Mouse (Mus musculus): Measurements from ENCODE around the gene Efna5. TPM values are rescaled to one million over a fixed set of nuclear protein-coding genes. Genes with fewer than 3 reads are reported as not detected.

The Efna5 gene
- polyA plus RNA-seq, 1 experiment from 2014 or later: 22.4 TPM

- Histone ChIP-seq H3K36me3 (no peaks in the 10 kb centered on the region), H3K27ac (no peak overlapping the region), H3K4me2 (no peak overlapping the region), H3K9ac (no peak overlapping the region), H3K4me1 (replicated peaks) (peaks cover 48% of the 10 kb centered on the region), H3K4me3 (no peak overlapping the region), H3K27me3 (no peaks in the 10 kb centered on the region), H3K9me3 (replicated peaks) (no peaks in the 10 kb centered on the region)
- ATAC-seq (replicated peaks; ENCODE audit: insufficient number of reproducible peaks, insufficient read depth, low FRiP score, low read depth): no peak
- 71% methylated on average over 7 of the region's 7 CpGs for WGBS
Measured at GRCm38 (mm10) chr17:62786602-62786907, 94.6 kb downstream of the Efna5 start.

DNA sequence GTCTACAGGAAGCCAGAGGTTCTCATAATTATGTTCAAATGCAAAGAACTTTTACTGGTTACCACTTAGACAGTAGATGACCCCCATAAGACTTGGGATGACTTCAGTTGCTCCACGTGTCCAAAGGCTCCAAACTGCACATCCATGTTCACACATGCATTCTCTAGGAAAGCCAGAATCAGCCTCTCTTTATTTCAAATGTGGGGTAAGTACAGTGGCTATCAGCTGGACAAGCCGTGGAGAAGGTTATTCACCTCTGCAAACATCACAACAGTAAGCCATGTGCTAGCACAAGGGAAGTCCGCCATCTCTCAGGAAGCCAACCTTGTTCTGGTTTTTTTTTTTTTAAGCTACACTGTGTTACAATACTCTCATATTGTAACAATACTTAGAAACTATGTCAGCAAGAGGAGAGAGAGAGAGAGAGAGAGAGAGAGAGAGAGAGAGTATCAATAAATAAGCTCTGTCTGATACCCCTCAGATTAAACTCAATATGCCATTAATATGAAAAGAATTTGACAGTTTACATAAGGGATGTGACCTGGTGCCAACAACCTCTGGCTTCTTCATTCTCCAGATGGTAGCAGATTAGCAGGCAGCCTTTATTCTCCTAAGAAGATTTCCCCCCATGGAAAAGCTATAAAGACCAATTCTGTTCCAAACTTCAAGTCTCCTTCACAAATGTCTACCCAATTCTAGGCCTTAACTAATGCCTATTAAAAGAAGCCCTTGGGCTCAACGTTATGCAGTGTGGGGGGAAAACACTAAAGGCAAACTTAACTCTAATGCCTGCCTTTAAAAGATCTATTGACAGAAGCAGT is 95.1 kb downstream of the Efna5 start:
- H3K9me3 ChIP-seq (replicated peaks): no peaks in the 10 kb centered on the region
- H3K27ac ChIP-seq: no peak overlapping the region
- 68% methylated on average over 4 of the region's 4 CpGs for WGBS
- peaks cover 44% of the 10 kb centered on the region for H3K4me1 ChIP-seq (replicated peaks)
- H3K4me2 ChIP-seq: no peak overlapping the region
- H3K27me3 ChIP-seq: no peaks in the 10 kb centered on the region
- H3K9ac ChIP-seq: no peak overlapping the region
- no peak for ATAC-seq (replicated peaks; ENCODE audit: insufficient number of reproducible peaks, insufficient read depth, low FRiP score, low read depth)
- H3K4me3 ChIP-seq: no peak overlapping the region
- H3K36me3 ChIP-seq: no peaks in the 10 kb centered on the region

DNA sequence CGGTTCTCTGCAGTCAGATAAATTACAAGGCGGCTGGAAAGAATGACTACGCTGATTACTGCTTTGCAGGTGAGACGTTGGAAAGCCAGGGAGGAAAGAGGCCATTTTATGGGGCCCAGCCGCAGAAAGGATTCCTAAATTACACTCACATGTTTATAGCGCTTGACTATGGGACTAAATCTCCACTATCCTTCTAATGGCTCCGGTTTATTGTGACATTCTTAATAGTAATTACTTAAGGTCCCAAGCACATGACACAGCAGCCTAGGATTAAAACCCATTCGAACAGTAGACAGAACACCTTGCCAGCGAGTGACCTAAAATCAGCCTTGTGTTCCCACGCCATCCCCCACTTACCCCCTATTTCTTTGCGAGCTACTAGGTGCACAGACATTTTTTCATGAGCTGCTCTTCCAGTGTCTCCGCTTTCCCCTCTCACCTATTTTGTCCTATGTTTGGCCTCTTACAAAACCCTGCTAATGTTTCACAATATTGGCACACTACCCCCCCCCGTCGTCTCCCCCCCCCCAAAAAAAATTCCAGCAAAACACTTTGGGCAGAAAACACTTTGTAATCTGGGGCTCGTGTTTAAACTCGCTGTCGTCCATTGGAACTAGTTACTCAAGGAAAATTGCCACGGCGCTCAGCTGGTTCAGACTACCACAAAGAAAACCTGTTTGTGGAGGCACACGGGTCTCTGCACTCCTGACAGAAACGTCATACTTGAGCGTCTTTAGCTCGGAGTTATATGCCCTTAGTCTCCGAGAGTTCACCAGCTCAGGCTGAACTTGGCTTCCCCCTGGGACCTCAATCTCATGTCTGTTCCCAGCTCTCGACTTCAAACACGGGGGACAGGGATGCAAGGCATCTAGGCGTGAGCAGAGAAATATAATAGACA is 96.6 kb downstream of the Efna5 start:
- no peaks in the 10 kb centered on the region for H3K36me3 ChIP-seq
- H3K9me3 ChIP-seq (replicated peaks): no peaks in the 10 kb centered on the region
- no peak overlapping the region for H3K9ac ChIP-seq
- no peaks in the 10 kb centered on the region for H3K27me3 ChIP-seq
- H3K27ac ChIP-seq: no peak overlapping the region
- peak overlapping the region; percentile 50 for H3K4me2 ChIP-seq
- H3K4me3 ChIP-seq: peak overlapping the region; percentile 23
- WGBS: 53% methylated on average over 27 of the region's 27 CpGs
- no peak for ATAC-seq (replicated peaks; ENCODE audit: insufficient number of reproducible peaks, insufficient read depth, low FRiP score, low read depth)
- H3K4me1 ChIP-seq (replicated peaks): peaks cover 33% of the 10 kb centered on the region

GRCm38 (mm10) chr17:62783524-62784273 is 97.4 kb downstream of the Efna5 start:
- peak overlapping the region; percentile 60 for H3K27ac ChIP-seq
- peaks cover 30% of the 10 kb centered on the region for H3K4me1 ChIP-seq (replicated peaks)
- peak overlapping the region; percentile 23 for H3K4me3 ChIP-seq
- 12% methylated on average over 13 of the region's 13 CpGs for WGBS
- peak; percentile 47 for ATAC-seq (replicated peaks; ENCODE audit: insufficient number of reproducible peaks, insufficient read depth, low FRiP score, low read depth)
- H3K9me3 ChIP-seq (replicated peaks): no peaks in the 10 kb centered on the region
- no peaks in the 10 kb centered on the region for H3K36me3 ChIP-seq
- H3K4me2 ChIP-seq: peak overlapping the region; percentile 50
- H3K27me3 ChIP-seq: no peaks in the 10 kb centered on the region
- H3K9ac ChIP-seq: no peak overlapping the region

GRCm38 (mm10) chr17:62782826-62783404 is 98.2 kb downstream of the Efna5 start:
- Histone ChIP-seq H3K4me3 (no peak overlapping the region), H3K36me3 (no peaks in the 10 kb centered on the region), H3K9ac (no peak overlapping the region), H3K9me3 (replicated peaks) (no peaks in the 10 kb centered on the region), H3K4me2 (peak overlapping the region; percentile 50), H3K27me3 (no peaks in the 10 kb centered on the region), H3K4me1 (replicated peaks) (peaks cover 30% of the 10 kb centered on the region), H3K27ac (peak overlapping the region; percentile 60)
- whole genome bisulfite sequencing: 27% methylated on average over 13 of the region's 13 CpGs
- peak; percentile 15; the same call in 1 of the 2 replicates for ATAC-seq (replicated peaks; ENCODE audit: insufficient number of reproducible peaks, insufficient read depth, low FRiP score, low read depth)

DNA sequence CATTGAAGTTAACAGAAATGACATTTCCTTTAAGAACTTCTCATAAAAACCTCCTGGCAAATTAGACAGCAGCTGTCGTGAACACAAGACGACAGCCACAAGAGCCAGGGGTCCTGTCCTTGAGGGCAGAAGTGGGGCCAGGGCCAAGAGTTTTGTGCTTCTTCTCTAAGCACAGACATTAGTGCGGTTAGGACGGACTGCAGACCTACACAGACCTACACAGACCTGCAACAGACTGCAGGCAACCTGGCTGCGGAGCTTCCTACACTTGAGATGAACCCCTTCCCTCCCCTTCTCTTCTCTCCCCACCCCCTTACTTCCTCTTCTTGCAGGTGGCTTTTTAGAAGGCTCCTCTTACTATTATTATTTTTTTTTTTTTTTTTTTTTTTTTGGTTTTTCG is 100.0 kb downstream of the Efna5 start:
- H3K36me3 ChIP-seq: no peaks in the 10 kb centered on the region
- H3K27ac ChIP-seq: no peak overlapping the region
- no peaks in the 10 kb centered on the region for H3K9me3 ChIP-seq (replicated peaks)
- H3K9ac ChIP-seq: no peak overlapping the region
- no peak for ATAC-seq (replicated peaks; ENCODE audit: insufficient number of reproducible peaks, insufficient read depth, low FRiP score, low read depth)
- H3K4me3 ChIP-seq: no peak overlapping the region
- H3K27me3 ChIP-seq: no peaks in the 10 kb centered on the region
- peaks cover 30% of the 10 kb centered on the region for H3K4me1 ChIP-seq (replicated peaks)
- WGBS: 82% methylated on average over 6 of the region's 6 CpGs
- no peak overlapping the region for H3K4me2 ChIP-seq

- no peak for ATAC-seq (replicated peaks; ENCODE audit: insufficient number of reproducible peaks, insufficient read depth, low FRiP score, low read depth)
- Histone ChIP-seq H3K27me3 (no peaks in the 10 kb centered on the region), H3K27ac (no peak overlapping the region), H3K9ac (no peak overlapping the region), H3K9me3 (replicated peaks) (no peaks in the 10 kb centered on the region), H3K4me3 (no peak overlapping the region), H3K4me2 (no peak overlapping the region), H3K4me1 (replicated peaks) (peaks cover 12% of the 10 kb centered on the region), H3K36me3 (no peaks in the 10 kb centered on the region)
- WGBS: 54% methylated on average over 10 of the region's 10 CpGs
Measured at GRCm38 (mm10) chr17:62777858-62778564, 103.1 kb downstream of the Efna5 start.

GRCm38 (mm10) chr17:62776710-62777109 is 104.4 kb downstream of the Efna5 start:
- Histone ChIP-seq H3K9me3 (replicated peaks) (no peaks in the 10 kb centered on the region), H3K9ac (no peak overlapping the region), H3K27ac (no peak overlapping the region), H3K4me3 (no peak overlapping the region), H3K36me3 (no peaks in the 10 kb centered on the region), H3K4me2 (no peak overlapping the region), H3K4me1 (replicated peaks) (peaks cover 3% of the 10 kb centered on the region; the same call in 1 of the 2 replicates), H3K27me3 (no peaks in the 10 kb centered on the region)
- 58% methylated on average over 3 of the region's 3 CpGs for WGBS
- ATAC-seq (replicated peaks; ENCODE audit: insufficient number of reproducible peaks, insufficient read depth, low FRiP score, low read depth): no peak

DNA sequence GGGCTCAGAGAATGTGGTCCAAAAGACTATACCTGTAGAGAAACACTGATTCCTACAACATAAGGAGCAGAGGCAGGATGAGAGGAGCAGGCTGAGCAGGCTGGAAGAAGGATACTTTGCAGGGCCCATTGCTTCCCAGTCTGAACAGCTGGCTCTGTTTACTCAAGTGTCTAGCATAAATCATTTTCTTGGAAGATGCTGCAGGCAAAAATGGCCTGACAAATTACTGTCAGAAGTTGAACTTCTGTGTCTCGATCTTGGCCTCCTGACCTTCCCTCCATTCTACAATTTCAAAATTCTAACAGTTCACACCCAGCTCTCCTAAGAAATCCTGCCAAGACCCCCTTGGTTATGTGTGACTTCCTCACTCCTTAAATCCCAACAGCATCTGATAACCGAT is 105.1 kb downstream of the Efna5 start:
- H3K4me3 ChIP-seq: no peak overlapping the region
- H3K36me3 ChIP-seq: no peaks in the 10 kb centered on the region
- H3K4me2 ChIP-seq: no peak overlapping the region
- no peaks in the 10 kb centered on the region for H3K27me3 ChIP-seq
- WGBS: 63% methylated on average over 2 of the region's 2 CpGs
- no peaks in the 10 kb centered on the region for H3K9me3 ChIP-seq (replicated peaks)
- H3K27ac ChIP-seq: no peak overlapping the region
- no peak for ATAC-seq (replicated peaks; ENCODE audit: insufficient number of reproducible peaks, insufficient read depth, low FRiP score, low read depth)
- H3K9ac ChIP-seq: no peak overlapping the region
- peaks cover 3% of the 10 kb centered on the region; the same call in 1 of the 2 replicates for H3K4me1 ChIP-seq (replicated peaks)

DNA sequence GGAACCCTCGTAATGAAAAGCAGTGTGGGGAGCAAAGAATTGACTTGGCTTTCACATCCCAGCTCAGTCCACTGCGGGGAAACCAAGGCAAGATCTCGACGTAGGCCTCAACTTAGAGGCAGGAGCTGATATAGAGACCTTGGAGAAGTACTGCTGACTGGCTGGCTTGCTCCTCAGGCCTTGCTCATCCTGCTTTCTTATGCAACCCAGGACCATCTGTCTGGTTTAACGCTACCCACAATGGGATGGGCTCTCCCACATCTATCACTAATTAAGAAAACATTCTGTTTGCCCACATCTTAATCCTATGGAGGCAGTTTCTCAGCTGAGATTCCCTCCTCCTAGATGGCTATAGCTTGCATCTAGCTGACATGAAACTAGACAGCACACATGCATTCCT is 105.7 kb downstream of the Efna5 start:
- ATAC-seq (replicated peaks; ENCODE audit: insufficient number of reproducible peaks, insufficient read depth, low FRiP score, low read depth): no peak
- WGBS: 82% methylated on average over 5 of the region's 5 CpGs
- Histone ChIP-seq H3K4me2 (no peak overlapping the region), H3K36me3 (no peaks in the 10 kb centered on the region), H3K9ac (no peak overlapping the region), H3K4me1 (replicated peaks) (0 out of 2 replicates have a peak, but pooled peaks cover 3% of the 10 kb centered on the region), H3K27me3 (no peaks in the 10 kb centered on the region), H3K9me3 (replicated peaks) (no peaks in the 10 kb centered on the region), H3K4me3 (no peak overlapping the region), H3K27ac (no peak overlapping the region)
